Comparison of ENCODE assay signal across 8 mouse cellular contexts in the genomic region with DNA sequence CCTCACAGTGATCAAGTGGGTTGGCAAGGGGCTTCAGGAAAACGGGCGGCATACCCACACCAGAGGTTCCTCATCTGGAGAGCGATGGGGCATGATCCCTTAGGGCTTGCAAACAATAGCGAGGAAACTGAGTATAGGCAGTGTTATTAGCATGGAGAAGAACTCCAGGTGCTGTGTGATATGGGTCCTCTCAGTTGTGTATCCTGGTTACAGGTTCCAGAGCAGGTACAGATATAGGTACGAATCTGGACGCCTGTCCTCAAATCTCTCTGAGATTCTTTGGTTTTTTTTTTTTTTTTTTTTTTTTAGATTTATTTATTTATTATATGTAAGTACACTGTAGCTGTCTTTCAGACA. TPM values are rescaled to one million over a fixed set of nuclear protein-coding genes. Genes with fewer than 3 reads are reported as not detected.
DNase-seq lines count a peak whose midpoint lies in the region; ATAC-seq and TF ChIP-seq lines count a peak whose summit lies in the region.

No protein-coding gene starts in this region.

- peak overlapping the region; percentile 62 for H3K4me3 ChIP-seq in lung, embryonic 16.5 days (ENCODE audit: low read length)
- peak overlapping the region; percentile 46 for H3K4me3 ChIP-seq in limb, embryonic 12.5 days (replicated peaks)
- peak overlapping the region; percentile 65 for H3K4me3 ChIP-seq in olfactory bulb, adult 2 months (ENCODE audit: insufficient read depth, low read depth, low read length)

- WGBS in lung, embryonic 16.5 days: 31% methylated on average over 6 of the region's 6 CpGs
- 37% methylated on average over 6 of the region's 6 CpGs for WGBS in limb, embryonic 12.5 days
- 36% methylated on average over 6 of the region's 6 CpGs for WGBS in olfactory bulb, adult 2 months

- ATAC-seq in lung, embryonic 16.5 days (ENCODE audit: low read depth): peak; percentile 56
- peak; percentile 46 for ATAC-seq in erythroid progenitor cell, adult 5-6 weeks (replicated peaks; ENCODE audit: low FRiP score, poor library complexity, severe bottlenecking)
- ATAC-seq in limb, embryonic 12.5 days (ENCODE audit: insufficient number of reproducible peaks, insufficient read depth, low FRiP score, low TSS enrichment, low read depth): no peak; the same call in 1 of the 2 replicates

- H3K27ac ChIP-seq in lung, embryonic 16.5 days (ENCODE audit: low read length): peak overlapping the region; percentile 11; the same call in 1 of the 2 replicates
- H3K27ac ChIP-seq in limb, embryonic 12.5 days: peak overlapping the region; percentile 41; the same call in 1 of the 2 replicates
- peak overlapping the region; percentile 57; the same call in 1 of the 2 replicates for H3K27ac ChIP-seq in olfactory bulb, adult 2 months (ENCODE audit: insufficient read depth, low read depth, low read length)

- no peaks in the 10 kb centered on the region for H3K27me3 ChIP-seq in lung, embryonic 16.5 days (ENCODE audit: control insufficient read depth, insufficient read depth, low read depth, low read length)
- H3K27me3 ChIP-seq in limb, embryonic 12.5 days: no peaks in the 10 kb centered on the region

- DNase-seq in lung, postnatal 14 days: no peak
- DNase-seq in urinary bladder, postnatal 14 days (ENCODE audit: low spot score): no peak
- DNase-seq in cerebellum, adult 11 months: no peak
- DNase-seq in kidney, postnatal 4 days: no peak

- no peak; the same call in 1 of the 2 replicates for TF ChIP-seq POLR2A in olfactory bulb, adult 2 months (IDR thresholded peaks at IDR 0.05; ENCODE audit: insufficient read depth, low read depth, low read length)

- H3K36me3 ChIP-seq in lung, embryonic 16.5 days (ENCODE audit: control insufficient read depth, insufficient read depth, low read length): no peaks in the 10 kb centered on the region; the same call in 1 of the 2 replicates
- H3K36me3 ChIP-seq in limb, embryonic 12.5 days: peaks cover 15% of the 10 kb centered on the region

- H3K9me3 ChIP-seq in lung, embryonic 16.5 days (ENCODE audit: control insufficient read depth, low read length): no peaks in the 10 kb centered on the region
- no peaks in the 10 kb centered on the region for H3K9me3 ChIP-seq in limb, embryonic 12.5 days

- peak overlapping the region; percentile 85 for H3K9ac ChIP-seq in lung, embryonic 16.5 days (ENCODE audit: low read length)
- peak overlapping the region; percentile 68 for H3K9ac ChIP-seq in limb, embryonic 12.5 days (replicated peaks)

- H3K4me2 ChIP-seq in lung, embryonic 16.5 days (ENCODE audit: low read depth, low read length): peak overlapping the region; percentile 58
- peak overlapping the region; percentile 65 for H3K4me2 ChIP-seq in limb, embryonic 12.5 days

- no peak for TF ChIP-seq CTCF in olfactory bulb, adult 2 months (IDR thresholded peaks at IDR 0.05; ENCODE audit: insufficient read depth, low read depth, low read length)

- H3K4me1 ChIP-seq in lung, embryonic 16.5 days (replicated peaks; ENCODE audit: control insufficient read depth, insufficient read depth, low read length): peaks cover 4% of the 10 kb centered on the region
- H3K4me1 ChIP-seq in limb, embryonic 12.5 days (replicated peaks): peaks cover 5% of the 10 kb centered on the region
- H3K4me1 ChIP-seq in olfactory bulb, adult 2 months (ENCODE audit: control insufficient read depth, insufficient read depth, low read length): peaks cover 20% of the 10 kb centered on the region

RNA-seq across cellular contexts. Expression of a gene that starts 0.3 kb away (rescaled TPM):
- 16.9 and 17.3 TPM in 2 replicates for polyA plus RNA-seq in lung, embryonic 16.5 days (2015; fragmentation: Nextera tagmentation; extraction: Ambion mirVana)
- total RNA-seq in erythroid progenitor cell, adult 5-6 weeks (2015; ENCODE audit: low replicate concordance): 0.84 TPM in 1 of 2 replicates, not detected in the other
- total RNA-seq in erythroid progenitor cell, adult 5-6 weeks (2017; ENCODE audit: low replicate concordance): 1.4 and 1.8 TPM in 2 replicates
- polyA plus RNA-seq in limb, embryonic 12.5 days (2016; fragmentation: Nextera tagmentation; extraction: Ambion mirVana): 16.6 and 17.1 TPM in 2 replicates
- not detected in 2 replicates for polyA plus RNA-seq in olfactory bulb, adult 2 months (2012; ENCODE audit: insufficient read depth, insufficient read length, low replicate concordance, missing spikeins)

RNA-seq across cellular contexts. Expression of a gene that starts 0.3 kb away (rescaled TPM):
- 1.8 and 2.1 TPM in 2 replicates for polyA plus RNA-seq in lung, embryonic 16.5 days (2015; fragmentation: Nextera tagmentation; extraction: Ambion mirVana)
- total RNA-seq in erythroid progenitor cell, adult 5-6 weeks (2015; ENCODE audit: low replicate concordance): not detected in 2 replicates
- total RNA-seq in erythroid progenitor cell, adult 5-6 weeks (2017; ENCODE audit: low replicate concordance): not detected in 2 replicates
- polyA plus RNA-seq in limb, embryonic 12.5 days (2016; fragmentation: Nextera tagmentation; extraction: Ambion mirVana): 0.78 and 1.6 TPM in 2 replicates
- not detected in 2 replicates for polyA plus RNA-seq in olfactory bulb, adult 2 months (2012; ENCODE audit: insufficient read depth, insufficient read length, low replicate concordance, missing spikeins)

RNA-seq across cellular contexts. Expression of a gene that starts 22.7 kb away (rescaled TPM):
- polyA plus RNA-seq in lung, embryonic 16.5 days (2015; fragmentation: Nextera tagmentation; extraction: Ambion mirVana): 52.6 and 53.1 TPM in 2 replicates
- 141 and 151 TPM in 2 replicates for total RNA-seq in erythroid progenitor cell, adult 5-6 weeks (2015; ENCODE audit: low replicate concordance)
- total RNA-seq in erythroid progenitor cell, adult 5-6 weeks (2017; ENCODE audit: low replicate concordance): 109 and 118 TPM in 2 replicates
- 71.8 and 74.6 TPM in 2 replicates for polyA plus RNA-seq in limb, embryonic 12.5 days (2016; fragmentation: Nextera tagmentation; extraction: Ambion mirVana)
- 130 and 148 TPM in 2 replicates for polyA plus RNA-seq in olfactory bulb, adult 2 months (2012; ENCODE audit: insufficient read depth, insufficient read length, low replicate concordance, missing spikeins)

RNA-seq across cellular contexts. Expression of a gene that starts 31.1 kb away (rescaled TPM):
- polyA plus RNA-seq in lung, embryonic 16.5 days (2015; fragmentation: Nextera tagmentation; extraction: Ambion mirVana): 55.8 and 68.3 TPM in 2 replicates
- total RNA-seq in erythroid progenitor cell, adult 5-6 weeks (2015; ENCODE audit: low replicate concordance): 52.4 and 63.1 TPM in 2 replicates
- 14.8 and 18.6 TPM in 2 replicates for total RNA-seq in erythroid progenitor cell, adult 5-6 weeks (2017; ENCODE audit: low replicate concordance)
- polyA plus RNA-seq in limb, embryonic 12.5 days (2016; fragmentation: Nextera tagmentation; extraction: Ambion mirVana): 61.2 and 72.2 TPM in 2 replicates
- polyA plus RNA-seq in olfactory bulb, adult 2 months (2012; ENCODE audit: insufficient read depth, insufficient read length, low replicate concordance, missing spikeins): not detected in 2 replicates

RNA-seq across cellular contexts. Expression of a gene that starts 48.4 kb away (rescaled TPM):
- 7.5 and 7.6 TPM in 2 replicates for polyA plus RNA-seq in lung, embryonic 16.5 days (2015; fragmentation: Nextera tagmentation; extraction: Ambion mirVana)
- total RNA-seq in erythroid progenitor cell, adult 5-6 weeks (2015; ENCODE audit: low replicate concordance): 18.7 and 19.3 TPM in 2 replicates
- total RNA-seq in erythroid progenitor cell, adult 5-6 weeks (2017; ENCODE audit: low replicate concordance): 27.1 and 29.0 TPM in 2 replicates
- polyA plus RNA-seq in limb, embryonic 12.5 days (2016; fragmentation: Nextera tagmentation; extraction: Ambion mirVana): 31.3 and 31.5 TPM in 2 replicates
- not detected in 2 replicates for polyA plus RNA-seq in olfactory bulb, adult 2 months (2012; ENCODE audit: insufficient read depth, insufficient read length, low replicate concordance, missing spikeins)

Comparison
In these comparisons a context has a peak if more than half of its experiments do, and no peak if none do; other contexts are left out.
1. RNA of a gene that starts 0.3 kb away (polyA plus RNA-seq): 16.9 to 17.3 TPM in lung, embryonic 16.5 days and 16.6 to 17.1 TPM in limb, embryonic 12.5 days; not detected in olfactory bulb, adult 2 months; every median in the first group is over 10 times any median in the second.
2. Peak in every context shown above with its lines, with median percentiles within 50 percentile points of each other: H3K27ac ChIP-seq and H3K4me3 ChIP-seq.